Mouse (Mus musculus) c-Kit-positive CD71-positive TER-119-negative erythroid progenitor cells, embryonic 14.5 days (primary cell): ENCODE measurements at regions not wholly inside any gene's neighbourhood (a gene's known extent, or its start where the extent isn't known, plus 50 kb on each side); places are given as distances from the start of the nearest gene placed in this dataset.

ENCODE experiments used
- DNase-seq: peaks from one replicate; pipeline ENCODE4 v3.0.0-alpha.2; 2013; ENCODE audit warnings: low read depth

- no peak for DNase-seq
Measured at GRCm38 (mm10) chr17:14492936-14493335, 201.1 kb downstream of the Thbs2 start.

GRCm38 (mm10) chr17:14481746-14482145 lies 202.4 kb downstream of the Smoc2 start:
- no peak for DNase-seq

GRCm38 (mm10) chr17:14478938-14479505 lies 199.7 kb downstream of the Smoc2 start:
- no peak for DNase-seq

DNA sequence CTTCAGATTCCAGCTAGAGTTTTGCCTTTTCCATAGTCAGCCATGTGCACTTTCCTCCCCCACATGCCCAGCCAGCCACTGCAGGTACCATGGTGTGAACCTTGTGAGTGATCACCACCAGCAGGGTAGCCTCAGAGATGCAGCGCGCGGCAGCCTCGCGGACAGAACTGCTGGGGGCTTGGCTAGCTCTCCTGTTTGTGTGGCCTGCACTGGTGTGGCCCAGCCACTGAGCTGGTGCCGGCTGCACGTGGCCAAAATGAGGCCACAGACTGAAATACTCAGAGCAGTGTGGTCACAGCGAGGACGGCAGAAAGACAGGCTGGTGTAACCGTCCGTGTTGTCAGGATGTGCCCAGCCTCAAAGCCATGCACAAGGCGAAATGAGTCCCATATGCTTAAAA lies 197.4 kb downstream of the Smoc2 start:
- DNase-seq, result no peak

DNA sequence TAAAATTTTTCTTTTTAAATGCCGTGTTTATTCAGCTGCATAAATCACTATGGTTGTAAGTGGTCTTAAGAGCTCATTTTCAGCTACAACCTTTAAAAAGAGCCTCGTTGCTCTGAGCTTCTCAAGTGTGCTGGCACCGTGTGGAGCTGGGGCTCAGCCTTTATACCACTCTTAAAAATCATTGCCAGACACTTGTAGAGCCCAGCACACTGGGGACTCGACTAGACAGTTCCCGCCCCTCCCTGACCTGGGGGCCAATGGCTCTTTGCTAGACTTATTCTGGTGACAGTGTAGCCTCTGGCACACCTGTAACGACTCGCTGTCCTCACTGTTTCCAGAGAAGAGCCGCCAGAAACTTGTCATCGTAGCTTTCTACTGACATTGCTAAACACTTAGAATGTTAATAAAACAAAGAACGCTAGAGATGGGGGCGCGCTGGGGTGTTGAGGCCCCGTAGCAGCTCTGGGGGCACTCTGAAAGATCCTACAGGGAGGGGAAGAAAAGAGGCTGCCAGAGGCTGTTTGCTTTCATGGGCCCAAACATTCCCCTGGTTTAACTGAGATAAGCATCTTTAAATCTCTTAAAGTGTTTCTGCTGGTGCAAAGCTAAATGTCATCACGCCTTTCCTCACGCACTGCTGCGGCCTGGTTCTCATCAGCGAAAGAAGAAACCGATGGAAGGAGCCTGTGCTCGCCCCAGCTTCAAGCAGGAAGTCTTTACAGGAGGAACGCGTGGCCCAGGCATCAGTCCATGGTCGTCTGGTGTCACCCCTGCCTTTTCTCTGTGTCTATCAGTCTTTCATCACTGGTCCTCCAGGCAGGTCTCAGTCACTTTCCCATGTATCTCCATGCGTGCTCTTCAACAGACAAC lies 196.7 kb downstream of the Smoc2 start:
- no peak for DNase-seq

DNA sequence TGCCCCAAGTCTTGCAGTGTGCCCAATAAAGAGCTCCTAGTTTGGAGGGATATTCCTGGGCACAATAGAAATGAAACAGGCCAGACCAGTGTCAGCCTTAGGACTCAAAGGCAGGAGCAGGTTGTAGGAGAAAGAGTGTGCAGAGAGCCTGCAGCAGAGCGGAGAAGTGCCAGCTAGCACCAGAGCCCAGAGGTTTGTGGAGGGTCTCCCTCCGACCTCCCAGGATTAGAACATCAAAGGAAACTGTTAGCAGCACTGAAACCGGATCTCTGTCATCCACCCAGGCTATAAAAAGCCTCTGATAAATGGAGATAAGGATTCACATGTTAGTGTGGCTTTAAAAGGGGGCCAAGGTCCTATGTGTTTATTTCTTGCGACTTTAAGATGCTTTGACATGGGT lies 196.0 kb downstream of the Smoc2 start:
- no peak for DNase-seq

DNA sequence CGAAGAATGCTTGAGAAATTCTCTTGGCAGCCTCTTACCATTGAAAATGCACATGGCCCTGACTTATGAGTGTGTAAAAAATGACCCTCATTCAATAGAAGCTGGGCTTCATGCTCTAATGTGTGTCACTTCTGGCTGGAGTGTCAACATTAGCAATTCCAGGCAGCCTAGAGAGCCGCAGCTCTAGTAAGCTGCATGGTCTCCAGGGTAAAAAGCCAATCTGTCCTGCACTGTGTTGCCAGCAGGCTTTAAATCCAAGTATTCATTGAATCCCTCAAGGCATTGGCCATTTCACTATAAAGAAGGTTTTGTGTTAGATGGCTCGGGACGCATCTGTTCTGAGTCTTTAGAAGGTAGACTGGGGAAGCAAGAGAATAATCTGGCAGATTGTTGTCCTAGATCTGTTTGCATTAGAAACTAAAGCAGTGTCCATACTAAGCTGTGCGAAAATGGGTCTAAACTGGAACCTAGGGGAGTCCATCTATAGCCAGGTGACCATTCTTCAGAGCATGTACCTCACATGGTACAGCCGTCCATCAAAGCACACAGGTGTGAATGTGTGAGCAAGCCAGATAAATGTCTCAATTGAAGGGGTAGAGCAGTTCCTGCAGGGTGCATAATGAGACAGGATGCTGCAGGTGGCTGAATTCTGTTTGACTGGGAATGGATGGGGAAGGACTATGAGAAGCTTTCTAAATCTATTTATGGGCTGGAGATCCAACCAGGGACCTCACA lies 189.6 kb downstream of the Smoc2 start:
- DNase-seq, result no peak

- DNase-seq, result no peak
Measured at GRCm38 (mm10) chr17:14455251-14455743, 176.0 kb downstream of the Smoc2 start.
